Mouse (Mus musculus) frontal cortex, adult 2 months (tissue): ENCODE results near the gene Pou2f1. TPM values are rescaled to one million over a fixed set of nuclear protein-coding genes. Genes with fewer than 3 reads are reported as not detected.
A peak's percentile ranks its signal among the peaks of the same experiment; 100 is the strongest.

ENCODE experiments used
- DNase-seq, 2 experiments: peaks; one replicate each; pipeline ENCODE4 v3.0.0; 2022; ENCODE audit warnings: low spot score in 1 of 2; ENCODE audit errors: extremely low spot score in 1 of 2
- polyA plus RNA-seq: library from polyadenylated mRNA; depleted of rRNA; stranded (reverse); fragments of >200 nt; gene quantifications from 2 replicates; pipeline ENCODE4 v1.2.3, GENCODE M21; 2012

The Pou2f1 gene
- polyA plus RNA-seq, 1 experiment = 9.2 TPM

DNA sequence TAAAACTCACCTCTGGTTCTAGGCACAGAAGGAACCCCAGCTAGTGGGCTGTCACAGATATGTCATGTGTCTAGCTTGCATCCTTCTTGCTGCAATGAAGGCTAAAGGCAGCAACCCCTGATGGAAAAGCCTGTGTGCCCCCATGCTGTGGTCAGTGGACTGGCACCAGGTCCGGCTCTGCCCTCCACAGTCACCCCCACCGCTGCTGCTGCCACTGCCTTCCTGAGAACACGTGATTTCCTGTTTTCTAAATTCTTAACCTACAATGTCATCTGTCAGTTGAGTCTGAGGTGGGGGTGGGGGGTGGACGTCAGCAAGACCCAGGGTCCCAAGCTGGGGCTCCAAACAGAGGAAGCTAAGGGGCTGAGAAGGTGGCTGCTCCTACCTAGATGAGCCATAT is 153.6 kb downstream of the Pou2f1 start:
- DNase-seq = no peak

DNA sequence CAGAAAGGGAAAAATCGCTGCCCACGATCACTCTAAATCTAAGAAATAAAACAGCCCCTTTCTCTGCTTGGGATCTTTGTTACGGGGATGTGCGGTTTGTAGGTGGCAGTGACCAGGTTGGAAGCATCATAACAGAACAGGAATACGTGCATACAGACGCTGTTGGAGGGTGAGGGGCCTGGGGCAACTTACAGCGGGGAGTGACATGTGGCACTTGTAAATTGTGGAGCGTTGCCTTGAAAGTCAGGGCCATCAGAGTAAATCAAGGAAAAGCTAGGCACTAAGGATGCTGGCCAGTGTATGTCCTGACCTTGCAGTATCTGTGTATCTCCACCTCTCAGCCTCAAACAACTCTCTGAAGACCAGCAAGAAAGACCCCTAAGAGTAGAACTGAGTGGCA is 154.1 kb downstream of the Pou2f1 start:
- DNase-seq = no peak

DNA sequence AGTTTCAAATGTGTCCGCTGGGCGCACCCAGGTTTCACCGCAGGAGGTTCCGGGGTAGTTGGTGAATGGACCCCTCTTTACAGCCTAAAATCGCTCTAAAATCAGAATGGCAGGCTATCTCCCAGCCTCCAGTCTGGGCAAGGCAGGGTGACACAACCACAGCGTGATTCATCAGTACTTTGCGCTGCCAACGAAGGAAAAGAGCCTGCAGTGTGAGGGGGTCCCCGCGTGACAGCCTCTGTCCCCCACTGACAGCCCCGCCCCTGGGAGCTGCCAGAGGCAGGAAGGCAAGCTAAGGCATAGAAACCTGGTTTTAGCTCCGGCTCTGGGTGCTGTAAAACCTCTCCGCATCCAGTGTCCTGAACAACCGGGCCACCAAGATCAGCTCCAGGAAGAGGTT is 157.1 kb downstream of the Pou2f1 start:
- DNase-seq = peak in 1 of 2 experiments; percentile 27

DNA sequence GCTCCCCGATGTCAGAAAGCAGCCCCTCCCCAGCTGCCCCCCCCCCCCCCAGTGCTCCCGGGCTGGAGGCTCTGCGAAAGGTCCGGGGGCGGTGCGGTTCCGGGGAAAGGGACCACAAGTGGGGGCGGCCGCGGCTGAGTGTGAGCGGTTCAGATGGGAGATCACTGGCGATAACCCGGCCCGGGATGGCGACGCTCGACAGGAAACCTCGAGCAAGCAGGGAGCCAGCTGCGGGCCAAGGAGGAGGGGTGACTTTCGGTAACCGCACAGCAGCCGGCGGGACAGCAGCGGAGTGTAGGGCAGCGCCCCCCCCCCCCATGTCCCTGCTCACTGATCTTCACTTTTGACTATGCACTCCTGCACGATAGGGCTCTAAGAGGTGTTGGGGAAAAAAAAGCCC is 157.5 kb downstream of the Pou2f1 start:
- DNase-seq = no peak

DNA sequence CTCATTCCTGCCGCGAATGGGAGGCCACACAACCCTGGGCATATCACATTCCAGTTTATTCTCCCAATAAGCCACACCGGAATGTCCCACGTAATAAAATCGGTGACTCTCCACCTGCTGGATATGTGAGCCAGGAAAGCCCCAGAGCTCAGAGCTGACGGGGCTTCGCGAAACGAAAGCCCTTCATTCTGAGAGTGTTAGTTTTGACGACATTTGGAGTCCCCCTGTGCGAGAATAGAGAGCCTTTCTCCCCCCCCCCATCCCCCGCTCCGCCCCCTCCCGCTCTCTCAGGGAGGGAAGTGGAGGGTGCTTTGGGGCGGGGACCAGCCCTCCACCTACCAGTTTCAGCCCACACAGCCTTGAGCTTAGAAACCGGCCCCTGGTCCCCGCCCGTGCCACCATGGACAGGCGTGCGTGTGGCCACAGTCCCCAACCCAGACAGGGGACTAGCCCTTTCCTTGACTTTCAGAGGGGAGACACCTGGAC is 158.0 kb downstream of the Pou2f1 start:
- no peak for DNase-seq

DNA sequence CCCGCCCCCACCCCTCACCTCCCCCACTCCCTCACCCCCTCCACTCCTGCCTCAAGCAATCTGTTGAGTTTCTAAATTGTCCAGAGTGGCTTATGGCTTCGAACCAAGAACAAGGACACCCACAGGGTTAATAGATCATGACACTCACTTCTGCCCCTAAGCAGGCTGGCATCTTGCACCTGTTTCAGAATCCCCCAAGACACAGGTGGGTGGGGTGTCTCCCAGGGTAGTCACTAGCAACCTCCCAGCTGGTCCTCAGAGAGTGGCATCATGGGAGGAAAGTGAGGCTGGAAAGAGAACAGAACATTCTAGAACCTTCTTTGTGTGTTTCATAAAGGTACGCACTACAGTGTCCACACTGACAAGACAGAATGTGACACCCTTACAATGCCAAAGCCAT is 158.9 kb downstream of the Pou2f1 start:
- no peak for DNase-seq

DNA sequence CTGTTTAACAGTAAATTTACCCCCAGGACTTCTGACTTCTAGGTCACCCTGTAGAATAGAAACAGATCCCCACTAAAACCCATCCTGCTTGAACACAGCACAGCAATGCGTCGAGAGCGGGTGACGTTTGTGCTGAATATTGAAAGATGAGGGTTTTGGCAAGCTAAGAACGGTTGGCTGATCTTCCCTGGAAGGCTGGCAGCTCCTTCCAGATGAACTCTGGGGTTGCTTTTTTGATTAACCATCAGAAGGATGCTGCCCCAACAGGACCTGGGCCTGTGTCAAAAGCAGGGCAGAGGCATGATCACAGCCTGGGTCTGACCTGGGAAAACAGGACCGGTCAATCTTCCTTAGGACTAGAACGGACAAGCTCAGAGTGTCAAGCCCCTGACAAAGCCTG is 160.3 kb downstream of the Pou2f1 start:
- no peak for DNase-seq

DNA sequence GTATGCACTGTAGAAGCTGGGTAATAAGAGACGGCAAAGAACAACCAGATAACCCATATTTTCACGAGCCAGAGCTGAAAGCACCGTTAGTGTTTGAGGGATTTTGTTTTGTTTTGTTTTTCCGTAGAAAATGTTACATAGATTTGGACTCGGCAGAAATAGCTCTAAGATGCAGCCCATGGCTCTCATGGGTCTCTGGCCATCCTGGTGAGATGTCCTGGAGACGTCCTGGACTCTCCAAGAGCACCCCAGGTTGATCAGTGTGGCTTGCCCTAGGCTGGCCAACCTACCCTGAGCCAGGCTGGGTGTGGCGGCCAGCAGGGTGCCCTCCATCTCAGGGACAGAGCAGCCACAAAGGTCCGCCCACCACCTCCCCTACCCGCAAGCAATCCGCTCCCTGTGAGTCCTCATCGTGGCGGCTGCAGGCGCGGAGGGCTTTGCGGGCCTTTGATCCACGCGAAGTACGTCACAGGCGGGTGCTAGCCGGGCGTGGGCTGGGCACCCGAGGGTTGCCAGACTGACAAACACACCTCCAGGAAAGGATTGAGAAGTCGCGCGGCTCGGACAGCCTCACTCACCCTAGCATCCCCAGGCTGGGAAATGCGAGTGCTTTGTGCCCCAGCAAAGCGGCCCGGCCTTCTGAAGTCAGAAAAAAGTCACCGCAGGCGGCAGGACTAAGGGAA is 161.8 kb downstream of the Pou2f1 start:
- no peak for DNase-seq

DNA sequence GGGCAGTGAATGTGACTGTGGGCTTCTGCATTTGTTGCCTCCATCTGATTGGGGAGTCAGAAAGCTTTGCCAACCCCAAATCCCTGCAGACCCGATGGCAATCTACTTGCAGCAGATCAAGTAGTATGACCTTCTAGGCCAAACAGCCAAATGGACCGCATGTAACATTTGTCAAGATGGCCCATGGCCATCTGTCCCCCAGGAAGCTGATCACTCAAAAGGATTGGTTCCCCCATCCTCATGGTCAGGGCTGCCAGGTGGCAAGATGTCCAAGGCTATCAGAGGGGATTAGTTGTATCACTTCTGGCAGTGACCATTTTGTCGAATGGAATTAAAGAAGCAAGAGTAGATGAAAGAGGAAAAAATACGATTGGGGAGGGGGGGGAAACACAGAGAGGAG is 163.3 kb downstream of the Pou2f1 start:
- DNase-seq = no peak

DNA sequence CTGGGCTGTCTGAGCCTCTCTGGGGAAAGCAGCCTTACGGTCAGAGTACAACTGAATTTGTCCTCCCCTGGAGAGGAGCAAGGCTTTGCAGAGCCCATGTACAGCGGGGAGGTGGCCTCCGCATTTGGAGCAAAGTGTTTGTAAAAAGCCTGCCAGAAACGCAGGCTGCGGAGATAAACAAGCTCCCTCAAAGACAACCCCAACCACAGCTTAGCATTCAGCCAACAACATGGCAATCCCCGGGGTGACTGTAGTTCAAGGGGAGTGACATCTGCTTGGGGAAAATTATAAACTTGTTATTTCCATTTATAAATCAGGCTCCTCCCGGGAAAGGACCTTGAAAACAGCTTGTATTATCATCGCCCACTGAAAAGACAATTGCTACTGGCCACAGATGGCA is 164.9 kb downstream of the Pou2f1 start:
- DNase-seq = no peak

DNA sequence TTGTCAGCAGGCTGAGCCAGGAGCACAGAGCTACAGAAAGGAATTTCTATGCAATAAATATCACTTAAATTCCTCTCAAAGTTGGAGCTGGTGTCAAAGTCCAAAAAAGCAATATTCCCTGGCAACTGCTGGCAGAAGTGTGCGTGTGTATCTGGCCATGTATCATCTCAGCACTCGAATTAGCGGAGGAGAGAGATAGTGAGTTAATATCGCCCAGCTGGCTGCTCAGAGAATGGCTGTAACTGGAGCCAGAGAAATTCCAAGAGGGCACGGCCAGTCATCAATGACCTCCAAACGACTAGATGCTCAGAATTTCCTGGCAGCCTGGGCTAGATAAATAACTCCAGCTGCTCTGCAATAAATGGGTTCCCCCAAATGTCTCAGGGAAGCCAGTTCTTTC is 166.0 kb downstream of the Pou2f1 start:
- DNase-seq = no peak

DNA sequence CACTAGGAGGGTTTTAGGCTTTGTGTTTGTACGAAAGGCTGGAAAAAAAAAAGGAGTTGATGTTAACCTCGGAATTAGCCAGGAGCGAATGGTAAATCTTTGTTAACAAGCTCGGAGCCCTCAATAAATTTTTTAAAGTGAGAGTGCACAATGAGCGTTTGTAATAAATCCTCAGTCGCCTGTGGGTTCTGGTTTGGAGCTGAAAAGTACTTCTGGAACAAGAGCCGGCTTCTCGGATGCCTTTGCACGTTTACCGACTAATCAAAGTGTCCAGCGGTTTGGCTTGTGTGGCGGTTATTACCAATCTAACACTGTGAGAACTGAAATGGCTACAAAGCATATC is 167.9 kb downstream of the Pou2f1 start:
- DNase-seq = no peak

DNA sequence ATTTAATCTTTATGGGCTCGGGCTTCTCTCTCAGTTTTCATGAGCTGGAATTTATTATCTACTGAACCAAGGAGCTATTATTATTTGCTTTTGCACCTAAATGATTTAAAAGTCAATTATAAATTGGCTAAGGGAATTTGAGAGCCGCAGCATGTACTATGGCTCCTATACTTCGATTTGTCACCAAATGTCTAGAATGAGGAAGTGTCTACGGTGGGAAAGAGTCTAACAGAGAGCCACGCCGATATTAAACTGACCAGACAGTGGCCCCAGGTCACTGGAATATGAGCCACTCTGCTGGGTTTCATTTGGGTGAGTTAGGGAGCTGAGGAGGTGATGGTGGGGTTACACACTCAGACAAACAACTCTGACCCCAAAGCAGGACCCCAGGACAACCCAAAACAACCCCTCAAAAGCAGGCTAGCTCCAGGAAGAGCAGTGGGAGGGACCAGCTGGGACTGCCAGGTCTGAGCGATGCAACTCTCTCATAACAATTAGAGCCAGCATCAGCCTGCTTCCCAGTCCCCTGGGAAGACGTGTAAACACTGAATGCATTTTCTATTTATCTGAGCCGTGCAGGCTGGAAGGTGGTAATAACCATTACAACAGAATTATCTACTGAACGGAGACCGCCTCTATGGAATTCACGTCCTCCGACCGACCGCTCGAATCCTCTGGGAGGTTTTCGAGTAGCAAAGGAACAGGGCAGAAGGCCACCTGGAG is 168.4 kb downstream of the Pou2f1 start:
- DNase-seq = no peak

DNA sequence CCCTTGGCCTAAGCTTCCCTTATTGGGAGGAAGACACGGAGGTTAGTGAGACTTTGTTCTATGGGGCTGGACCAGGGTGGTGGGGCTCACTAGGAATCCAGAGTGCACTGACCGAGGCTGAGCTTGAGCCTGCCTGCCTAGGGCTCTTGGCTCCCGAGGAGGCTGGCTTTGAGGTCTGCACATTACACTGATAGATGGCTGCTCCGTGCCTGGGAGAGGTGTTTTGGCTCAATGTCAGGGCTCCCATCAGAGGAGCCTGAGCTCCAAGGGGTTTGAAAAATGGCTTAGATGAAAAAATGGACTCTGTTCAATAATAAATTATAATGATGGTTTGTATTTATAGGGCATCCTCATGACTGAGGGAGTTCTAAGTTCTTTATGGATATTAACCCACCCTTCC is 169.2 kb downstream of the Pou2f1 start:
- no peak for DNase-seq

DNA sequence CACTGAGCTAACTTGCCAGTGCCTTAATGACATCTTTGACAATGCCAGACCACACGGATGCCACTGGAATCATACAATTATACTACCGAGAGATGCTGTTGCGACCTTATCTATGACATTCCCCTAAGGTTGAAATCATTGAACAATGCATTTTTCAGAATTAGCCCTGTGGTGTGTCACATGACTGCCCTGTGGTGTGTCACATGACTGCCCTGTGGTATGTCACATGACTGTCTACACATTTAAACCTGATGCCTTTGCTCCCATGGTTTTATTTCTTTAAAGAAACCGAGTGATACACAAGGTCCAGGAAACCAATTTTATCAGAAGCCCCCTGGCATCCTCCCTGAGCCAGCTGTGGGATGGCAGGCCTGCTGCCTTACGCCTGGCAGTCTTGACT is 172.6 kb downstream of the Pou2f1 start:
- no peak for DNase-seq

DNA sequence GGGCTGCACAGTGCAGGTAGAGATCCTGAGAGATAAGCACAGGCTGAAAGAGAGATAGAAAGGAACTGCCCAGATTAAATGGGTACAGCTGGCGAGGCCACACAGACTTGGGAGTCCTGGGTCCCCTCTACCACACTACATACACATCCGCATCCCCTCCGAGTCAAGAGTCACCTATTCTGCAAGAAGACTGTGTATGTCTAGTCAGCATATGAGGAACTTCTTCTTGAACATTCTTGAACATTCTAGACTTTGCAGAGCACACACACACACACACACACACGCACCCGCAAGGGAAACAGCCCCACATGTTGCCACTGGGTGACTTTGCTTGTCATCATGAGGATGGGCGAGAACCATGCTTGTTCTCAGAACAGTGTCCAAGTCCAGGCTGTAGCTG is 173.9 kb downstream of the Pou2f1 start:
- no peak for DNase-seq

DNA sequence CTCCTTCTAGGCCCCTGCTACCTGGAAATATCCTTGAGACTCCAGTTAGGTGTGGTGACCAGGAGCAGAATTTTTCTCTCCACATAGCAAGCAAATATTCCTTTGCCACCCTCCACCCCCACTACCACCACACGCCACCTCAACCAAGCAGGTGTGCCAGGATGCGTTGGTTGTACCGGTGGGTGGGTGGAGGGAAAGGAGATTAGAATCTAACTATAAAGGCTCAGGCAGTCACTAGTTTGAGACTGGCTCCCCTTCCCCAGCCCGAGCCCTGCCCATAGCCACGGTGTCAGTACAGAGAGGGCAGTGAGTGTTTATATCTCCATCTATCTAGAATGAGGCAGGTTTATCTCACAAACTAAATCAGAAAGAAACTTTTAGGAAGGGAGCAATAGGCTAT is 174.3 kb downstream of the Pou2f1 start:
- DNase-seq = no peak

DNA sequence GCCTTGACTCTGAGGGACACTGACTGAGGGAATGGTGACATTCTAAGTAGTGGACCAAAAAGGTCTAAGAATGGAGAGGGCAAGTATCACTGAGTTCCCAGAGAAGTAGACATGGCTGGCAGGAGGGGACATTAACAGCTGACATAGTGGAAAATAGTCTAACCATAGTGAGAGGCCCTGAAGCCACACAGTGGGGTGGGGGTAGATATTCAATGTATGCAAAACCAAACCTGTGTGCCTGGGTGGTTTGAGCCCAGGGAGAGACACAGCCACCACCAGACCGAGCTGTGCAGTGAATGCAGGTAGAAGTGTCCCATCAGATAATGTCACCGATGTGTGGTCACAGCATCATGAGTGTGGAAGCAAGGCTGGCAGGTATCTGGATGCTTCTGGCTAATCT is 180.4 kb downstream of the Pou2f1 start:
- DNase-seq = no peak

DNA sequence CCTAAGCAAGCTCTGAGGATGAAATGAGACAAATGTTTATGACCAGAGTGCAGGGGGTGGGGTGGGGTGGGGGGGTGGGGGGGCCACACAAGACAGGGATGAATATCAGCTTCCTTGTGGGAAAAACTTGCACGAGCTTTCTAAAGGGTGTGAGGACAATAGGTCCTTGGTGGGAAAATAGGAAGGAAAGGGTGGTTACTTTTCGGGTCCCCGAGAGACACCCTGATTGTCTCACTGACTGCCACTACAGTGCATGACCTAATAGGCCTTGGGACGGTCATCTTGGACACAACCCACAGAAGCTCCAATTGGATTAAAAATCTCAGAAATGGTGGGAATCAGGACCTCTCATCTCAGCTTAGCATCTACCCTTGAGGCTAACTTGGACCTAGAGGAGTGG is 183.3 kb downstream of the Pou2f1 start:
- DNase-seq = no peak

DNA sequence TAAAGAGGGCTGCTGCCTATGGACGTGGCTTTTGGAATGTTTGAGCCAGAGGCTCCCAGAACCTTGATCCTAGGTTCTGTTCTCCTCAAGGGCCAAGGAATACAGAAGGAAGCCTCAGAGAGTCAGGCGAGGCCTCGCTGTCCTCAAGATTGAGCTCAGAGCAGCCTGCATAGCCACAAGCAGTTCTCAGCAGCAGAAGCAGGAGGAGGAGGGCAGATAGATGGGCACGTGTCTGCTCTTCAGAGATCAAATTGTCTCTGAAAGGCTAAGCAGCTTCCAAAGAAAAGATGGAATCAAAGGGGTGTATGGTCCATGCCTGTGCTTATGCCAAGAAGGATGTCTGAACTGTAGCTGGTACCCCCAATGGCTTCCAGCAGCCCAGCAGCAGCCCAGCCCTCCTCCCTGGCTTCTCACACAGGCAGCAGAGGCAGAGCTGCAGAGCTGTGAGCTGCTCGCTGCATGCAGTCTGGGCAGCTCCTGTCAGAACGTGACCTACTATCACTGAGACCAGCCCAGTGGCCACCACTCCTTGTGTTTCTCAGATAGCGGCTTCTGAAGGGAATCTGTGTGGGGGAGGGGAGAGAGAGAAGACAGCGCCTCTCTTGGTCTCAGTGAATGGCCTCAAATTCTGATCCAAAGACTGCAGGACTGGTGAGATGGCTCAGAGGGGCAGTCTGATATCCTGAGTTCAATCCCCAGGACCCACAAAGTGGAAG is 184.2 kb downstream of the Pou2f1 start:
- DNase-seq = no peak

DNA sequence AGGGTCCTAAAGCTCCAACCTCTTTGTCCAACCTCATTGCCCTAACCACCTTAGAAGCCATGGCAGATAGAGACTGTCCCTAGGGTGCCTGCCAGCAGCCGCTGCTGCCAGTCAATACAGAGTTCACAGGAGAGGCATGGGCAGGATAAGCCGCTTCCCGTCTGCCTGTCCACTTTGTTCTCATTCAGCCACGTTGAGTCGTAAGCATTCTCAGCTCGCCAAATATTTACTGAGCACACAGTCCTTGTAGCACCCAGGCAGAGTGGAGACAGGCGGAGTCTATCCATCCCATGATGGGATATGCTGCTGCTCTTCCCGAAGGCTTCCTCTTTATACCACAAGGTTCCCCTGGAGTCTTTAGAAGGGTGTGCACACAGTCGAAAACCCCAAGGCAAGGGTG is 185.2 kb downstream of the Pou2f1 start:
- DNase-seq = no peak

DNA sequence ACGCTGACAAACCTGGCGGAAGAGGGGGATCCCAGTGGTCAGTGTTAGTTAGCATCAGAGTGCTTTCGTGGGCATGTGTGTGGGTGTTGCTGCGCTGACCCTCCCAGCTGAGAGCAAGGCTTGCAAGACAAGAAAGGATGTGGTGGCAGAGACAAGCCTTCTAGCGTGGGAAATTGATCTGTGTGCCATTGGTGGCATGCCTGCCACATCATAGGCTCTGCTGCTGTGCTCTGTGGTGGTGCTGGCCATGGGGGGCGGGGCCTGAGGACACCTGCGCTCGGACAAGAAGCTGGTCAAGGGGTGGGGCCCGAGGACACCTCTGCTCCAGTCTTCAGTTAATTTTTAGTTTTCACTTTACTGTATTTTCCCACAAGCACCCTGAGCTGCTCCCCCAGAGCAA is 186.1 kb downstream of the Pou2f1 start:
- no peak for DNase-seq
